Mouse (Mus musculus): ENCODE results near the gene Inpp5a. TPM values are rescaled to one million over a fixed set of nuclear protein-coding genes. Genes with fewer than 3 reads are reported as not detected.

Gene Inpp5a
- polyA plus RNA-seq, 1 experiment = 41.4 TPM

- no peaks in the 10 kb centered on the region for H3K36me3 ChIP-seq (ENCODE audit: control insufficient read depth, insufficient read depth, low read length)
- H3K27ac ChIP-seq (ENCODE audit: control insufficient read depth, insufficient read depth, low read depth, low read length) = no peak overlapping the region
- H3K4me3 ChIP-seq (ENCODE audit: control insufficient read depth, low read depth, low read length) = no peak overlapping the region
- H3K27me3 ChIP-seq (ENCODE audit: control insufficient read depth, insufficient read depth, low read length) = no peaks in the 10 kb centered on the region
- H3K4me1 ChIP-seq (ENCODE audit: control insufficient read depth, insufficient read depth, low read length) = no peaks in the 10 kb centered on the region
- TF ChIP-seq CTCF (IDR thresholded peaks at IDR 0.05; ENCODE audit: control insufficient read depth, insufficient read depth, insufficient replicate concordance, low read depth, low read length) (no peak), POLR2A (IDR thresholded peaks at IDR 0.05; ENCODE audit: control insufficient read depth, low read depth, low read length) (no peak)
Observed at GRCm38 (mm10) chr7:139518352-139518751, 129.4 kb downstream of the Inpp5a start.

DNA sequence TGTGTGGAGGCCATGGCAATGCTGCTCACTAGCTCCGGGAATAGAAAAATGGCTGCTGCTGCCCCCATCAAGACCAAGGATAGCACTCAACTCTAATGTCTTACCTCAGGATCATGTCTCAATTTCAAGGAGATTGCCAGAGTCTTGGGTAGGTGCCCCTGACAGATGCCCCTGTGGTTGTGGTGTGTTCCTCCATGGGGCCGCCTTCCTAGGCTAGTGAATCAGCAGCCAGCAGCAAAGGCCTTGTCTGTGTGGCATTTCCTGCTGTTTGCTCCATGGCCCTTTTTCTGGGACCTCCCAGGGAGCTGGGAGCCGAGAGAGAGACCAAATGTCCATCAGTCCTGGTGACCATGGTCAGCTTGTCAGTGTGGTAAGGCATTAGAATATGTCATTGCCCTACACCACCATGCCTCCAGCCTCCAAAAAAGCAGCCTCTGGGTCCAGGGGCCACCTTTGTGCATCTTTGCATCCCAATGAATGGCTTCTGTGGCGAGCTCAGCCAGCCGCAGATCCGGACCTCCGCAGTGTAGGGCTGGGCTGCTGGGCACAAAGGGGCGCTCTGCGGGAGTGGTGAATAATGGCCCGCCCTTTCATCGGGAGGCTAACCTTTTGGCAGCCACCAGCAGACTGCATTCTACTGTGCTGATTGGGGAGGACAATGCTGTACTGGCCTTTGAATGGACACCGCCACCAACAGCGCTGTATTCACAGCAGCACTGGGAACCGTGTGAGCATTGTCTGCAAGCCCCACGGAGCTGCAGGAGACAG is 139.6 kb downstream of the Inpp5a start:
- Histone ChIP-seq H3K36me3 (ENCODE audit: control insufficient read depth, insufficient read depth, low read length) (no peaks in the 10 kb centered on the region), H3K4me3 (ENCODE audit: control insufficient read depth, low read depth, low read length) (no peak overlapping the region), H3K27me3 (ENCODE audit: control insufficient read depth, insufficient read depth, low read length) (no peaks in the 10 kb centered on the region), H3K27ac (ENCODE audit: control insufficient read depth, insufficient read depth, low read depth, low read length) (no peak overlapping the region), H3K4me1 (ENCODE audit: control insufficient read depth, insufficient read depth, low read length) (no peaks in the 10 kb centered on the region)
- no peak for TF ChIP-seq POLR2A (IDR thresholded peaks at IDR 0.05; ENCODE audit: control insufficient read depth, low read depth, low read length)
- TF ChIP-seq CTCF (IDR thresholded peaks at IDR 0.05; ENCODE audit: control insufficient read depth, insufficient read depth, insufficient replicate concordance, low read depth, low read length) = no peak

DNA sequence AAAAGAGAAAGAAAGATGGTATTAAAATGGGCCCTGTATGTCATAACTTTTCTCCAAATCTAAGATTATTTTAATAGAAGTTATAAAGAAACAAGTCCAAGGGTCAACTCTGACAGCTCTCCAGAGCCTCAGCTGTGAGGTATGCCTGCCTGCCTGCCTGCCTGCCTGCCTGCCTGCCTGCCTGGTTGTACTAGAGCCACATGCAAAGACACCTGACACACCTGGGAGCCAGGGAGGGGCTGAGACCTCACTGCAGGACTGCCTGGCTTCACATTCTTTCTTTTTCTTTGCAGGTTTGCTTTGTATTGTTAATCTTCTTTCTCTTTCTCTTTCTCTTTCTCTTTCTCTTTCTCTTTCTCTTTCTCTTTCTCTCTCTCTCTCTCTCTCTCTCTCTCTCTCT is 140.3 kb downstream of the Inpp5a start:
- Histone ChIP-seq H3K27me3 (ENCODE audit: control insufficient read depth, insufficient read depth, low read length) (no peaks in the 10 kb centered on the region), H3K27ac (ENCODE audit: control insufficient read depth, insufficient read depth, low read depth, low read length) (no peak overlapping the region), H3K36me3 (ENCODE audit: control insufficient read depth, insufficient read depth, low read length) (no peaks in the 10 kb centered on the region), H3K4me3 (ENCODE audit: control insufficient read depth, low read depth, low read length) (no peak overlapping the region), H3K4me1 (ENCODE audit: control insufficient read depth, insufficient read depth, low read length) (no peaks in the 10 kb centered on the region)
- no peak for TF ChIP-seq CTCF (IDR thresholded peaks at IDR 0.05; ENCODE audit: control insufficient read depth, insufficient read depth, insufficient replicate concordance, low read depth, low read length)
- TF ChIP-seq POLR2A (IDR thresholded peaks at IDR 0.05; ENCODE audit: control insufficient read depth, low read depth, low read length) = no peak

GRCm38 (mm10) chr7:139530591-139531427 is 141.9 kb downstream of the Inpp5a start:
- TF ChIP-seq POLR2A (IDR thresholded peaks at IDR 0.05; ENCODE audit: control insufficient read depth, low read depth, low read length) (no peak), CTCF (IDR thresholded peaks at IDR 0.05; ENCODE audit: control insufficient read depth, insufficient read depth, insufficient replicate concordance, low read depth, low read length) (no peak)
- H3K27ac ChIP-seq (ENCODE audit: control insufficient read depth, insufficient read depth, low read depth, low read length) = no peak overlapping the region
- no peaks in the 10 kb centered on the region for H3K4me1 ChIP-seq (ENCODE audit: control insufficient read depth, insufficient read depth, low read length)
- H3K36me3 ChIP-seq (ENCODE audit: control insufficient read depth, insufficient read depth, low read length) = no peaks in the 10 kb centered on the region
- H3K27me3 ChIP-seq (ENCODE audit: control insufficient read depth, insufficient read depth, low read length) = no peaks in the 10 kb centered on the region
- no peak overlapping the region for H3K4me3 ChIP-seq (ENCODE audit: control insufficient read depth, low read depth, low read length)

DNA sequence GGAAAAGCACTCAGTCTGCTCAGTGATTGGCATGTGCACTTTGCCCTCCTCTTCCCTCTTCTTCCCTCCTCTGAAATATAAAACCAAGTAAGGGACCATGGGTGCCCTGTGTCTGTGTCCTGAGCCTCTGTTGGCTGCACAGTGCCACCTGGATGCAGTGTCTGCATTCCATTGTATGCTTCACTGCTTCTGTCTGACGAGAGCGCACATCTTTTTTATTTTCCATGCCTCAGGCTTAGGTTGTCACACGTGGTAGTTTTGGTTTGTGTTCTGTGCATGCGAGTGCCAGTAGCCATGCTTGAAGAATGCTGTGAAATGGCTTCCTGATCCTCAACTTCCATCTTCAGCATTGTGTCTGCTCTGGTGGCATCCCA is 142.5 kb downstream of the Inpp5a start:
- H3K27me3 ChIP-seq (ENCODE audit: control insufficient read depth, insufficient read depth, low read length) = no peaks in the 10 kb centered on the region
- H3K4me1 ChIP-seq (ENCODE audit: control insufficient read depth, insufficient read depth, low read length) = no peaks in the 10 kb centered on the region
- no peak overlapping the region for H3K27ac ChIP-seq (ENCODE audit: control insufficient read depth, insufficient read depth, low read depth, low read length)

DNA sequence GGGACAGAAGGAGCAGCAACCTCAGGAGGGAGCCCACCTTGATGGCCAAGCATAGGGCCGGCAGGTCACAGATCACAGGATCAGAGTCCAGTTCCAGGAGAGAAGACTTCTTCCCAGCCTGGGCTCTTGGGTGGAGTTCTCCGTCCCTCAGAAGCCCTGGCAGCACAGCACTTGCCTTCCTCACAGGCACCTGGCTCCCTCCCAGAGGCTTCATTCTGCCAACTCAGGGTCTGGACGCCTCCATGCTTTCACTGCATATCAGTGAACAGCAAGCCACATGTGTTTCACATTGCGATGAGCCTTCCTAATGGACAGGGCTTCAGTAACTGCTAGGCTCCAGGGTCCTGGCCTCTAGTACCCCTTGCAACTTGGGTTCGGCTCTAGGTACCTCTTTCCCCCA is 147.4 kb downstream of the Inpp5a start:
- no peak overlapping the region for H3K27ac ChIP-seq (ENCODE audit: control insufficient read depth, insufficient read depth, low read depth, low read length)
- H3K4me3 ChIP-seq (ENCODE audit: control insufficient read depth, low read depth, low read length) = no peak overlapping the region
- no peaks in the 10 kb centered on the region for H3K27me3 ChIP-seq (ENCODE audit: control insufficient read depth, insufficient read depth, low read length)
- no peaks in the 10 kb centered on the region for H3K4me1 ChIP-seq (ENCODE audit: control insufficient read depth, insufficient read depth, low read length)
- H3K36me3 ChIP-seq (ENCODE audit: control insufficient read depth, insufficient read depth, low read length) = no peaks in the 10 kb centered on the region
- TF ChIP-seq POLR2A (IDR thresholded peaks at IDR 0.05; ENCODE audit: control insufficient read depth, low read depth, low read length) (no peak), CTCF (IDR thresholded peaks at IDR 0.05; ENCODE audit: control insufficient read depth, insufficient read depth, insufficient replicate concordance, low read depth, low read length) (no peak)

More for the DNA sequence above, 142.5 kb downstream of the Inpp5a start:
- Histone ChIP-seq H3K4me3 (ENCODE audit: control insufficient read depth, low read depth, low read length) (no peak overlapping the region), H3K36me3 (ENCODE audit: control insufficient read depth, insufficient read depth, low read length) (no peaks in the 10 kb centered on the region)
- TF ChIP-seq CTCF (IDR thresholded peaks at IDR 0.05; ENCODE audit: control insufficient read depth, insufficient read depth, insufficient replicate concordance, low read depth, low read length) = no peak

- Histone ChIP-seq H3K27me3 (ENCODE audit: control insufficient read depth, insufficient read depth, low read length) (no peaks in the 10 kb centered on the region), H3K4me3 (ENCODE audit: control insufficient read depth, low read depth, low read length) (no peak overlapping the region), H3K4me1 (ENCODE audit: control insufficient read depth, insufficient read depth, low read length) (no peaks in the 10 kb centered on the region), H3K27ac (ENCODE audit: control insufficient read depth, insufficient read depth, low read depth, low read length) (no peak overlapping the region), H3K36me3 (ENCODE audit: control insufficient read depth, insufficient read depth, low read length) (no peaks in the 10 kb centered on the region)
- TF ChIP-seq POLR2A (IDR thresholded peaks at IDR 0.05; ENCODE audit: control insufficient read depth, low read depth, low read length) = no peak
- no peak for TF ChIP-seq CTCF (IDR thresholded peaks at IDR 0.05; ENCODE audit: control insufficient read depth, insufficient read depth, insufficient replicate concordance, low read depth, low read length)
Observed at GRCm38 (mm10) chr7:139536831-139537230, 147.9 kb downstream of the Inpp5a start.
